Mouse (Mus musculus): Measurements from ENCODE around the gene Arl3. TPM values are rescaled to one million over a fixed set of nuclear protein-coding genes. Genes with fewer than 3 reads are reported as not detected.
A peak's percentile ranks its signal among the peaks of the same experiment; 100 is the strongest.

Arl3 gene
- polyA plus RNA-seq, 1 experiment from 2014 or later = 209 TPM

GRCm38 (mm10) chr19:46528529-46529213, 44.3 kb downstream of the Arl3 start:
- peak; percentile 88 for DNase-seq (ENCODE audit: low spot score)
- H3K9me3 ChIP-seq = no peaks in the 10 kb centered on the region
- WGBS = under 1% methylated on average over 20 of the region's 20 CpGs

GRCm38 (mm10) chr19:46527632-46528528, 45.1 kb downstream of the Arl3 start:
- H3K4me1 ChIP-seq (replicated peaks) = peaks cover 100% of the 10 kb centered on the region
- H3K36me3 ChIP-seq = no peaks in the 10 kb centered on the region
- peak overlapping the region; percentile 92 for H3K27ac ChIP-seq
- H3K27me3 ChIP-seq (ENCODE audit: insufficient read depth, poor library complexity, severe bottlenecking) = no peaks in the 10 kb centered on the region
- peak; percentile 23 for DNase-seq (ENCODE audit: low spot score)
- peak overlapping the region; percentile 44 for H3K4me3 ChIP-seq
- WGBS = 4% methylated on average over 17 of the region's 17 CpGs
- H3K9me3 ChIP-seq = no peaks in the 10 kb centered on the region

More at GRCm38 (mm10) chr19:46528529-46529213, 44.3 kb downstream of the Arl3 start:
- H3K27ac ChIP-seq = peak overlapping the region; percentile 92
- peak overlapping the region; percentile 44 for H3K4me3 ChIP-seq
- no peaks in the 10 kb centered on the region for H3K36me3 ChIP-seq
- no peaks in the 10 kb centered on the region for H3K27me3 ChIP-seq (ENCODE audit: insufficient read depth, poor library complexity, severe bottlenecking)
- peaks cover 100% of the 10 kb centered on the region for H3K4me1 ChIP-seq (replicated peaks)

GRCm38 (mm10) chr19:46525691-46526631, 47.0 kb downstream of the Arl3 start:
- peak overlapping the region; percentile 92 for H3K27ac ChIP-seq
- H3K4me1 ChIP-seq (replicated peaks) = peaks cover 95% of the 10 kb centered on the region
- no peaks in the 10 kb centered on the region for H3K36me3 ChIP-seq
- no peaks in the 10 kb centered on the region for H3K9me3 ChIP-seq
- peak; percentile 30 for DNase-seq (ENCODE audit: low spot score)
- WGBS = 41% methylated on average over 10 of the region's 10 CpGs
- 0 out of 2 replicates have a peak overlapping the region, but pooled peaks have one; percentile 16 for H3K4me3 ChIP-seq
- H3K27me3 ChIP-seq (ENCODE audit: insufficient read depth, poor library complexity, severe bottlenecking) = no peaks in the 10 kb centered on the region

- Histone ChIP-seq H3K27ac (peak overlapping the region; percentile 88), H3K4me1 (replicated peaks) (peaks cover 91% of the 10 kb centered on the region), H3K4me3 (peak overlapping the region; percentile 47), H3K36me3 (no peaks in the 10 kb centered on the region), H3K27me3 (ENCODE audit: insufficient read depth, poor library complexity, severe bottlenecking) (no peaks in the 10 kb centered on the region), H3K9me3 (no peaks in the 10 kb centered on the region)
- peak; percentile 67 for DNase-seq (ENCODE audit: low spot score)
- 25% methylated on average over 14 of the region's 14 CpGs for WGBS
Measured at GRCm38 (mm10) chr19:46524601-46525321, 48.2 kb downstream of the Arl3 start.

GRCm38 (mm10) chr19:46524152-46524544, 48.9 kb downstream of the Arl3 start:
- Histone ChIP-seq H3K27me3 (ENCODE audit: insufficient read depth, poor library complexity, severe bottlenecking) (no peaks in the 10 kb centered on the region), H3K27ac (peak overlapping the region; percentile 88), H3K4me1 (replicated peaks) (peaks cover 91% of the 10 kb centered on the region), H3K4me3 (peak overlapping the region; percentile 47), H3K9me3 (no peaks in the 10 kb centered on the region), H3K36me3 (no peaks in the 10 kb centered on the region)
- WGBS = 5% methylated on average over 6 of the region's 6 CpGs
- DNase-seq (ENCODE audit: low spot score) = no peak

- WGBS = 3% methylated on average over 20 of the region's 20 CpGs
- DNase-seq (ENCODE audit: low spot score) = peak; percentile 82
- Histone ChIP-seq H3K27me3 (ENCODE audit: insufficient read depth, poor library complexity, severe bottlenecking) (no peaks in the 10 kb centered on the region), H3K36me3 (no peaks in the 10 kb centered on the region), H3K27ac (peak overlapping the region; percentile 88), H3K4me3 (peak overlapping the region; percentile 47), H3K4me1 (replicated peaks) (peaks cover 91% of the 10 kb centered on the region), H3K9me3 (no peaks in the 10 kb centered on the region)
Measured at GRCm38 (mm10) chr19:46523480-46524151, 49.4 kb downstream of the Arl3 start.

- Histone ChIP-seq H3K27me3 (ENCODE audit: insufficient read depth, poor library complexity, severe bottlenecking) (no peaks in the 10 kb centered on the region), H3K9me3 (no peaks in the 10 kb centered on the region), H3K4me3 (peak overlapping the region; percentile 47), H3K36me3 (no peaks in the 10 kb centered on the region), H3K4me1 (replicated peaks) (peaks cover 91% of the 10 kb centered on the region), H3K27ac (peak overlapping the region; percentile 88)
- peak; percentile 12 for DNase-seq (ENCODE audit: low spot score)
Measured at GRCm38 (mm10) chr19:46523131-46523479, 49.9 kb downstream of the Arl3 start.

GRCm38 (mm10) chr19:46522433-46523044, 50.5 kb downstream of the Arl3 start:
- H3K27me3 ChIP-seq (ENCODE audit: insufficient read depth, poor library complexity, severe bottlenecking) = no peaks in the 10 kb centered on the region
- no peaks in the 10 kb centered on the region for H3K36me3 ChIP-seq
- H3K9me3 ChIP-seq = no peaks in the 10 kb centered on the region
- no peak for DNase-seq (ENCODE audit: low spot score)
- H3K4me1 ChIP-seq (replicated peaks) = peaks cover 91% of the 10 kb centered on the region
- H3K27ac ChIP-seq = peak overlapping the region; percentile 72
- H3K4me3 ChIP-seq = no peak overlapping the region
- WGBS = 46% methylated on average over 15 of the region's 15 CpGs

GRCm38 (mm10) chr19:46521698-46522097, 51.3 kb downstream of the Arl3 start:
- H3K9me3 ChIP-seq = no peaks in the 10 kb centered on the region
- peaks cover 6% of the 10 kb centered on the region for H3K36me3 ChIP-seq
- peaks cover 91% of the 10 kb centered on the region for H3K4me1 ChIP-seq (replicated peaks)
- DNase-seq (ENCODE audit: low spot score) = no peak
- H3K27ac ChIP-seq = no peak overlapping the region
- H3K4me3 ChIP-seq = no peak overlapping the region
- no peaks in the 10 kb centered on the region for H3K27me3 ChIP-seq (ENCODE audit: insufficient read depth, poor library complexity, severe bottlenecking)

- peaks cover 73% of the 10 kb centered on the region for H3K4me1 ChIP-seq (replicated peaks)
- peak overlapping the region; percentile 85 for H3K27ac ChIP-seq
- peak; percentile 30 for DNase-seq (ENCODE audit: low spot score)
- H3K4me3 ChIP-seq = peak overlapping the region; percentile 37
- peaks cover 33% of the 10 kb centered on the region for H3K36me3 ChIP-seq
- WGBS = 7% methylated on average over 5 of the region's 5 CpGs
- no peaks in the 10 kb centered on the region for H3K27me3 ChIP-seq (ENCODE audit: insufficient read depth, poor library complexity, severe bottlenecking)
- no peaks in the 10 kb centered on the region for H3K9me3 ChIP-seq
Measured at GRCm38 (mm10) chr19:46518828-46519621, 54.0 kb downstream of the Arl3 start.

All from hindbrain, embryonic 10.5 days (tissue).